Mouse (Mus musculus): ENCODE results near the gene Sarnp.
"Not testable (repeated sequence)": the region's sequence is repeated elsewhere in the genome, so short reads cannot be mapped to it uniquely, and the experiment has no call there.

Gene Sarnp

GRCm38 (mm10) chr10:128821358-128822056, 4.4 kb downstream of the Sarnp start, which contains the start of gene Ormdl2:
Gene Ormdl2 (minus strand): TSS chr10:128821645.
- peak; percentile 99 for DNase-seq

- no peak for DNase-seq
Measured at GRCm38 (mm10) chr10:128822135-128822534, 5.0 kb downstream of the Sarnp start.

- DNase-seq = not testable (repeated sequence)
Measured at GRCm38 (mm10) chr10:128823087-128823486, 6.0 kb downstream of the Sarnp start.

- no peak for DNase-seq
Measured at GRCm38 (mm10) chr10:128823821-128824220, 6.7 kb downstream of the Sarnp start.

- DNase-seq = no peak
Measured at GRCm38 (mm10) chr10:128837400-128837799, 20.3 kb downstream of the Sarnp start.

- no peak for DNase-seq
Measured at GRCm38 (mm10) chr10:128839434-128839833, 22.3 kb downstream of the Sarnp start.

- DNase-seq = no peak
Measured at GRCm38 (mm10) chr10:128840612-128841011, 23.5 kb downstream of the Sarnp start.

GRCm38 (mm10) chr10:128843260-128843659, 26.1 kb downstream of the Sarnp start:
- no peak for DNase-seq

- DNase-seq = peak; percentile 24
Measured at GRCm38 (mm10) chr10:128845516-128845915, 28.4 kb downstream of the Sarnp start.

- DNase-seq = no peak
Measured at GRCm38 (mm10) chr10:128846664-128847063, 29.5 kb downstream of the Sarnp start.

GRCm38 (mm10) chr10:128848426-128848825, 31.3 kb downstream of the Sarnp start:
- DNase-seq = no peak

GRCm38 (mm10) chr10:128850339-128850738, 33.2 kb downstream of the Sarnp start:
- no peak for DNase-seq

- DNase-seq = no peak
Measured at GRCm38 (mm10) chr10:128861176-128861575, 44.0 kb downstream of the Sarnp start.

GRCm38 (mm10) chr10:128866042-128866441, 48.9 kb downstream of the Sarnp start:
- no peak for DNase-seq

- no peak for DNase-seq
Measured at GRCm38 (mm10) chr10:128866518-128866917, 49.4 kb downstream of the Sarnp start.

GRCm38 (mm10) chr10:128870341-128870740, 53.2 kb downstream of the Sarnp start:
- no peak for DNase-seq

GRCm38 (mm10) chr10:128878291-128878690, 61.2 kb downstream of the Sarnp start:
- no peak for DNase-seq

GRCm38 (mm10) chr10:128878811-128879210, 61.7 kb downstream of the Sarnp start:
- DNase-seq = no peak

GRCm38 (mm10) chr10:128882067-128882466, 64.9 kb downstream of the Sarnp start:
- no peak for DNase-seq

- no peak for DNase-seq
Measured at GRCm38 (mm10) chr10:128888941-128889827, 72.1 kb downstream of the Sarnp start.

GRCm38 (mm10) chr10:128889846-128890245, 72.7 kb downstream of the Sarnp start:
- no peak for DNase-seq

GRCm38 (mm10) chr10:128890383-128891295, 73.5 kb downstream of the Sarnp start:
- DNase-seq = no peak

All from lung, postnatal 14 days (tissue).